ENCODE assay signal across 10 mouse cellular contexts in genomic region chr11:61388012-61388411, GRCm38 (mm10). TPM values are rescaled to one million over a fixed set of nuclear protein-coding genes. Genes with fewer than 3 reads are reported as not detected.
DNase-seq lines count a peak whose midpoint lies in the region; ATAC-seq and TF ChIP-seq lines count a peak whose summit lies in the region.
"Had no signal": no experiment of that assay in that cellular context is flagged by ENCODE, and none has a peak within 500 bp of the region (broad histone marks: within the 10 kb centered on the region; RNA-seq: fewer than 3 reads in every experiment).

No protein-coding gene starts in this region.

- no peak overlapping the region for H3K4me3 ChIP-seq in forebrain, embryonic 14.5 days (ENCODE audit: low read depth, low read length)
- H3K4me3 ChIP-seq in forebrain, embryonic 15.5 days: no peak overlapping the region
- no peak overlapping the region for H3K4me3 ChIP-seq in lung, postnatal 0 days (ENCODE audit: low read depth, low read length)
- H3K4me3 ChIP-seq: neural tube, embryonic 12.5 days had no signal

- H3K4me1 ChIP-seq in forebrain, embryonic 14.5 days (ENCODE audit: control insufficient read depth, insufficient read depth, low read length): no peaks in the 10 kb centered on the region
- H3K4me1 ChIP-seq in forebrain, embryonic 15.5 days: no peaks in the 10 kb centered on the region
- H3K4me1 ChIP-seq in lung, postnatal 0 days (ENCODE audit: insufficient read depth, low read depth, low read length): no peaks in the 10 kb centered on the region
- H3K4me1 ChIP-seq: neural tube, embryonic 12.5 days had no signal

- no peak for TF ChIP-seq EP300 in lung, postnatal 0 days (IDR thresholded peaks at IDR 0.05)

- no peaks in the 10 kb centered on the region for H3K27me3 ChIP-seq in forebrain, embryonic 14.5 days (replicated peaks; ENCODE audit: control insufficient read depth, insufficient read depth, low read length)
- H3K27me3 ChIP-seq in forebrain, embryonic 15.5 days: no peaks in the 10 kb centered on the region
- H3K27me3 ChIP-seq in lung, postnatal 0 days (replicated peaks; ENCODE audit: insufficient read depth, low read length): no peaks in the 10 kb centered on the region
- H3K27me3 ChIP-seq: neural tube, embryonic 12.5 days had no signal

- no peaks in the 10 kb centered on the region for H3K36me3 ChIP-seq in forebrain, embryonic 14.5 days (ENCODE audit: control insufficient read depth, insufficient read depth, low read length)
- no peaks in the 10 kb centered on the region for H3K36me3 ChIP-seq in forebrain, embryonic 15.5 days
- H3K36me3 ChIP-seq in lung, postnatal 0 days (ENCODE audit: insufficient read depth, low read length): no peaks in the 10 kb centered on the region
- H3K36me3 ChIP-seq: neural tube, embryonic 12.5 days had no signal

- TF ChIP-seq CTCF in lung, postnatal 0 days (IDR thresholded peaks at IDR 0.05): peak; percentile 71

- H3K4me2 ChIP-seq in forebrain, embryonic 14.5 days (ENCODE audit: low read length): no peak overlapping the region
- H3K4me2 ChIP-seq in forebrain, embryonic 15.5 days (replicated peaks): no peak overlapping the region
- H3K4me2 ChIP-seq in lung, postnatal 0 days (replicated peaks; ENCODE audit: low read depth, low read length): no peak overlapping the region
- H3K4me2 ChIP-seq: neural tube, embryonic 12.5 days had no signal

- DNase-seq in forebrain, embryonic 14.5 days (ENCODE audit: low spot score): peak; percentile 55
- peak; percentile 56 for DNase-seq in lung, postnatal 0 days (ENCODE audit: low spot score)
- no peak for DNase-seq in lung, adult 18-20 months
- peak; percentile 67 for DNase-seq in Muller cell, postnatal 12 days (ENCODE audit: inconsistent ontology term)
- DNase-seq in gastrocnemius, postnatal 14 days: peak; percentile 32
- DNase-seq in telencephalon, adult 2 months (ENCODE audit: low read depth, low spot score): peak; percentile 16
- no peak for DNase-seq in layer of hippocampus, postnatal 14 days (ENCODE audit: low spot score in 2 of 2)

- H3K27ac ChIP-seq in forebrain, embryonic 14.5 days (ENCODE audit: low read depth, low read length): no peak overlapping the region
- no peak overlapping the region for H3K27ac ChIP-seq in forebrain, embryonic 15.5 days (replicated peaks)
- no peak overlapping the region for H3K27ac ChIP-seq in lung, postnatal 0 days (ENCODE audit: low read length)
- H3K27ac ChIP-seq: neural tube, embryonic 12.5 days had no signal

- H3K9ac ChIP-seq in forebrain, embryonic 14.5 days (ENCODE audit: low read length): no peak overlapping the region
- H3K9ac ChIP-seq in forebrain, embryonic 15.5 days (replicated peaks): no peak overlapping the region
- H3K9ac ChIP-seq in lung, postnatal 0 days (replicated peaks; ENCODE audit: low read depth): no peak overlapping the region
- H3K9ac ChIP-seq: neural tube, embryonic 12.5 days had no signal

- no peak for ATAC-seq in forebrain, embryonic 14.5 days
- ATAC-seq in forebrain, embryonic 15.5 days (replicated peaks): no peak
- no peak for ATAC-seq in lung, postnatal 0 days

- H3K9me3 ChIP-seq in forebrain, embryonic 14.5 days (replicated peaks; ENCODE audit: control insufficient read depth, low read length): 0 out of 2 replicates have a peak, but pooled peaks cover 3% of the 10 kb centered on the region
- no peaks in the 10 kb centered on the region for H3K9me3 ChIP-seq in forebrain, embryonic 15.5 days
- no peaks in the 10 kb centered on the region for H3K9me3 ChIP-seq in lung, postnatal 0 days (ENCODE audit: low read length)

- intact Hi-C loops in gastrocnemius, postnatal 14 days (cut with DNase I; ENCODE audit: low total_unique reads): no loop called here

- 65% methylated on average over 6 of the region's 6 CpGs for WGBS in forebrain, embryonic 14.5 days
- WGBS in forebrain, embryonic 15.5 days: 51% methylated on average over 6 of the region's 6 CpGs
- WGBS in lung, postnatal 0 days: 53% methylated on average over 6 of the region's 6 CpGs

RNA-seq across cellular contexts. Expression of gene Slc47a1, which starts 9.9 kb away (rescaled TPM):
- polyA plus RNA-seq in forebrain, embryonic 14.5 days (2014; fragmentation: Nextera tagmentation; extraction: Ambion mirVana): 0.14 TPM in 1 of 2 replicates, not detected in the other
- 0.13 TPM in 1 of 2 replicates, not detected in the other for polyA plus RNA-seq in forebrain, embryonic 15.5 days (2015; fragmentation: Nextera tagmentation; extraction: Ambion mirVana)
- polyA plus RNA-seq in lung, postnatal 0 days (2015; fragmentation: Nextera tagmentation; extraction: Ambion mirVana): 2.9 and 3.0 TPM in 2 replicates
- 1 to 10 TPM; 5.9 to 7.7 TPM for total RNA-seq in gastrocnemius, postnatal 14 days (2021)
- under 1 TPM; 0.83 to 0.93 TPM for total RNA-seq in layer of hippocampus, postnatal 14 days (2021)

RNA-seq across cellular contexts. Expression of gene Slc47a2, which starts 45.4 kb away (rescaled TPM):
- polyA plus RNA-seq in forebrain, embryonic 14.5 days (2014; fragmentation: Nextera tagmentation; extraction: Ambion mirVana): not detected in 2 replicates
- polyA plus RNA-seq in forebrain, embryonic 15.5 days (2015; fragmentation: Nextera tagmentation; extraction: Ambion mirVana): not detected in 2 replicates
- polyA plus RNA-seq in lung, postnatal 0 days (2015; fragmentation: Nextera tagmentation; extraction: Ambion mirVana): 0.19 and 0.20 TPM in 2 replicates
- not detected for total RNA-seq in gastrocnemius, postnatal 14 days (2021)
- under 1 TPM in 1 of 2 experiments, not detected in 1; 0.17 TPM for total RNA-seq in layer of hippocampus, postnatal 14 days (2021)
- total RNA-seq: adrenal gland, adult 18-20 months had no signal
- polyA plus RNA-seq: neural tube, embryonic 12.5 days had no signal

Comparison
In these comparisons a context has a peak if more than half of its experiments do, and no peak if none do; other contexts are left out.
1. DNase-seq: peak in forebrain, embryonic 14.5 days (single experiment), lung, postnatal 0 days (single experiment), Muller cell, postnatal 12 days (single experiment), gastrocnemius, postnatal 14 days (single experiment) and telencephalon, adult 2 months (single experiment); none in lung, adult 18-20 months (0 of 2) and layer of hippocampus, postnatal 14 days (0 of 2).